In genomic region chr1:63134530-63134929, GRCm38 (mm10) we compare ENCODE assay signal across 18 mouse cellular contexts.
"Had no signal": no experiment of that assay in that cellular context is flagged by ENCODE, and none has a peak within 500 bp of the region (broad histone marks: within the 10 kb centered on the region; RNA-seq: fewer than 3 reads in every experiment).

No protein-coding gene starts in this region.

- H3K9ac ChIP-seq: liver, embryonic 15.5 days; lung, embryonic 15.5 days; midbrain, embryonic 13.5 days; midbrain, embryonic 15.5 days; neural tube, embryonic 12.5 days had no signal

- H3K4me1 ChIP-seq: midbrain, embryonic 13.5 days had no signal

- H3K27me3 ChIP-seq: liver, embryonic 15.5 days; lung, embryonic 15.5 days; megakaryocyte, embryonic 14.5 days; midbrain, embryonic 13.5 days; midbrain, embryonic 15.5 days; neural tube, embryonic 12.5 days had no signal

- H3K4me3 ChIP-seq: liver, embryonic 15.5 days; lung, embryonic 15.5 days; megakaryocyte, embryonic 14.5 days; midbrain, embryonic 13.5 days; midbrain, embryonic 15.5 days; neural tube, embryonic 12.5 days had no signal

- DNase-seq: lung, adult 18-20 months; lung, postnatal 14 days; lung, postnatal 36 days; retina, postnatal 1 day; right cerebral cortex, adult 18-20 months; right cerebral cortex, postnatal 25 days; right cerebral cortex, postnatal 4 days; spleen, adult 18-20 months; thymus, adult 18-20 months; thymus, postnatal 14 days; thymus, postnatal 36 days had no signal

- H3K27ac ChIP-seq: liver, embryonic 15.5 days; lung, embryonic 15.5 days; macrophage; midbrain, embryonic 13.5 days; midbrain, embryonic 15.5 days; neural tube, embryonic 12.5 days had no signal
